Mouse (Mus musculus) hindbrain, embryonic 11.5 days (tissue): ENCODE measurements at regions not wholly inside any gene's neighbourhood (a gene's known extent, or its start where the extent isn't known, plus 50 kb on each side); places are given as distances from the start of the nearest gene placed in this dataset.
"Not testable (repeated sequence)": the region's sequence is repeated elsewhere in the genome, so short reads cannot be mapped to it uniquely, and the experiment has no call there.

Source experiments
- ATAC-seq: fragments of 200-750 bp; cut with Nextera tagmentation; 2 replicates; pipeline ENCODE4 v1.8.0; 2017; ENCODE audit warnings: mild to moderate bottlenecking, moderate TSS enrichment, moderate library complexity; ENCODE audit not compliant: low FRiP score
- DNase-seq: peaks from one replicate; pipeline ENCODE4 v3.0.0-alpha.2; 2015; ENCODE audit warnings: low spot score
- H3K27ac ChIP-seq: fragments of 300-500 bp; sonication (generic); 2 replicates; pipeline ENCODE4 v1.5.1; 2014; ENCODE audit warnings: mild to moderate bottlenecking, low read depth, low read length
- H3K27me3 ChIP-seq: fragments of 300-500 bp; sonication (generic); 2 replicates; pipeline ENCODE4 v1.6.1; 2014; ENCODE audit warnings: mild to moderate bottlenecking, low read length, moderate library complexity, mixed read lengths; ENCODE audit not compliant: control insufficient read depth, insufficient read depth
- H3K36me3 ChIP-seq: fragments of 300-500 bp; sonication (generic); 2 replicates; pipeline ENCODE4 v1.6.1; 2014; ENCODE audit warnings: mild to moderate bottlenecking, low read length, moderate library complexity, mixed read lengths; ENCODE audit not compliant: control insufficient read depth, insufficient read depth
- H3K4me1 ChIP-seq: fragments of 300-500 bp; sonication (generic); replicated peaks from 2 replicates; pipeline ENCODE4 v1.6.1; 2014; ENCODE audit warnings: low read length, mixed read lengths; ENCODE audit not compliant: control insufficient read depth, insufficient read depth
- H3K4me2 ChIP-seq: fragments of 300-500 bp; sonication (generic); replicated peaks from 2 replicates; pipeline ENCODE4 v1.6.1; 2014; ENCODE audit warnings: mild to moderate bottlenecking, low read depth, low read length
- H3K4me3 ChIP-seq: fragments of 300-500 bp; sonication (generic); 2 replicates; pipeline ENCODE4 v1.5.1; 2014; ENCODE audit warnings: low read depth, low read length
- H3K9ac ChIP-seq: fragments of 300-500 bp; sonication (generic); 2 replicates; pipeline ENCODE4 v1.6.1; 2014; ENCODE audit warnings: low read depth, low read length
- H3K9me3 ChIP-seq: fragments of 300-500 bp; sonication (generic); 2 replicates; pipeline ENCODE4 v1.6.1; 2016; ENCODE audit warnings: low read length; ENCODE audit not compliant: control insufficient read depth
- WGBS: fragments of 180-500 bp; shearing (Covaris S2); extraction: QIAGEN DNeasy Blood & Tissue Kit; methylation state at CpG from one replicate; pipeline ENCODE4 v1.1.7; 2014; 5-methylcytosine and 5-hydroxymethylcytosine counted together

DNA sequence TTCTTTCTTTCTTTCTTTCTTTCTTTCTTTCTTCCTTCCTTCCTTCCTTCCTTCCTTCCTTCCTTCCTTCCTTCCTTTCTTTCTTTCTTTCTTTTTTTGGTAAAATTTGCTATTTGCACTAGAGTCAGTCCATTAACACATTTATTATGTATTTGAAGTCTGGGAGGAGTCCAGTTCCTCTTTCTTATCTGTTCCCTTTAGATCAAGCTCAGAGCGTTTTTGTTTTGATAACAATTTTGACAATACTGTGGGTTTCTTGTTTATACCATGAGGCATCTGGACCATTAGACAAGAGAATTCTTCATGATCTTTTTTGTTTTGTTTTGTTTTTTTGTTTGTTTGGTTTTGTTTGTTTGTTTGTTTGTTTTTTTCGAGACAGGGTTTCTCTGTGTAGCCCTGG, 52.3 kb upstream of the Cttnbp2 start:
- not testable (repeated sequence) for H3K4me2 ChIP-seq, H3K4me3 ChIP-seq, H3K9ac ChIP-seq, ATAC-seq, H3K4me1 ChIP-seq, H3K9me3 ChIP-seq, H3K36me3 ChIP-seq, H3K27me3 ChIP-seq, DNase-seq, H3K27ac ChIP-seq
- WGBS, result 81% methylated on average over 2 of the region's 2 CpGs

DNA sequence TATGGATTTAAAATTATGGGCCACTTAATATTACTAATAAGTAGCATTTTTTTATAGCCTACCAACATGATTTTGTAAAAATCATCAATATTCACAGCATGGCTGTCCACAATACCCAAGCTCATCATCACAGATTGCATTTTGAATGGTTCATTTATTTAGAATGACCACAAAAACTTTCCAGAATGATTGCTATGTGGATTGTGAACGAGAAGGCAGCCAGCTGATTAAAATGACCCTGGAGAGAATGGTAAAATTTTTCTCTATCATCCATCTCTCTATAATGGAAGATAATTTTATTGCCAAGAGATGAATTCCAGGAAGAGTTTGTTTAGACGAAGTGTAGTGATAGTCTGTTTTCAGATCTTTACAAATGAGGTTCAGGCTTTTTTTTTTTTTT, 54.6 kb upstream of the Cttnbp2 start:
- 85% methylated on average over 2 of the region's 2 CpGs for WGBS

DNA sequence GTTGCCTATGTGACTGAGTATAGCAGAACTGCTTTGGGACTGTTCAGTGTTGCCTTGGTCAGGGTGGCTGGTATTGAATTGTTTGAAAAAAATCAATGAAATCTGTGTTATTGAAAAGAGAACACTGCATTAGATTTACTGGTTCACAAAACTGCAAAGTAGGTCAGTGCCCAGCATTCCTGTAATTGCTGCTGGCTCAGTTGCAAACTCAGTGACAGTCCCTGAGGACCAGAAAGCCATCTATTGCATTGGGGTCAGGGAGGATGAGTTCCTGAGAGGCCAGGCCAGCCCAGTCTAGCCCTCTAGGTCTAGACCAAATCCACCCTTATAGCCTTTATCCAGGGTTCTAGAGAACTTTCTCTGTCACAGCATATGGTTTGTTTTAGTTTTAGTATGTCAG, 63.9 kb upstream of the Cttnbp2 start:
- no peak for DNase-seq
- Histone ChIP-seq H3K36me3 (no peaks in the 10 kb centered on the region), H3K27me3 (no peaks in the 10 kb centered on the region), H3K4me3 (no peak overlapping the region), H3K4me1 (no peaks in the 10 kb centered on the region), H3K4me2 (no peak overlapping the region), H3K9me3 (no peaks in the 10 kb centered on the region), H3K9ac (no peak overlapping the region), H3K27ac (no peak overlapping the region)
- ATAC-seq, result no peak

More for the DNA sequence above, 54.6 kb upstream of the Cttnbp2 start:
- Histone ChIP-seq H3K4me1 (no peaks in the 10 kb centered on the region), H3K4me3 (no peak overlapping the region), H3K9ac (no peak overlapping the region), H3K27me3 (no peaks in the 10 kb centered on the region), H3K36me3 (no peaks in the 10 kb centered on the region), H3K27ac (no peak overlapping the region), H3K9me3 (no peaks in the 10 kb centered on the region), H3K4me2 (no peak overlapping the region)
- DNase-seq (no peak), ATAC-seq (no peak)

DNA sequence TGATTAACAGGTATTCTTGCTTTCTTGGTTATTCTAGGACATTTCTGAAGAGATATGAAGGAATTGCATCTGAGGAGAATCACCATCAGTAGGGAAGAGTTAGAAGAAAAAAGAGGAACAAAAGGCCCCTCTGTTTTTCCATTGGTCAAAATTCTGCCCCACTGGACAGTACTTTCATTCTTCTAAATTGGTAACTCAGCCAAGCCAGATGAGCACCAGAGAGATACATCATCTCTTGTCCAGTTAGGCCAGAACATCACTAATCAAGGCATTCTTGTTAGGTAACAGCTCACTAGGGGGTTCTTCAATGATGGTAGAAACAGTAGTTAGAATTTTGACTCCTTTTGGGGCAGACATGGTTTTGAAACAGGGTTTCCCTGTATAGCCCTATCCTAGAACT, 74.8 kb upstream of the Cttnbp2 start:
- ATAC-seq (no peak), DNase-seq (no peak)
- Histone ChIP-seq H3K9ac (no peak overlapping the region), H3K27ac (no peak overlapping the region), H3K27me3 (no peaks in the 10 kb centered on the region), H3K4me1 (no peaks in the 10 kb centered on the region), H3K4me3 (no peak overlapping the region), H3K9me3 (no peaks in the 10 kb centered on the region), H3K36me3 (no peaks in the 10 kb centered on the region), H3K4me2 (no peak overlapping the region)

DNA sequence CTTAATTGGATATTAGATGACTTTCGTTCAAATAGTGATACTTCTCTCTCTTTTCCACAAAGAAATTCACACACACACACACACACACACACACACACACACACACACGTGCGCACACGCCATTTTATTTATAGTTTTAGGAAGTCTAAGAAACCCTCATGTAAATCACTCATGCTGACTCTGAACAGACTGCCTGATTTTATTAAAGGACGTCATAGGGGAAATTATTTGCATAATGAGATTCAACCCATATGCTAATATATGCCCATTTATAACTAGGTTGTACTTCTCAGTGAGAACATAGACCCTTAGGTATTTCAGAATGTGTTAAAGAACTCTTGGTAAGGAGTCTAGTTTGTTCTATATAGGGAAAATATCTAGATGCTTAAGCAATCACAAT, 82.0 kb upstream of the Cttnbp2 start:
- Histone ChIP-seq H3K4me2 (no peak overlapping the region), H3K27ac (no peak overlapping the region), H3K9ac (no peak overlapping the region), H3K4me1 (no peaks in the 10 kb centered on the region), H3K4me3 (no peak overlapping the region), H3K9me3 (no peaks in the 10 kb centered on the region), H3K27me3 (no peaks in the 10 kb centered on the region), H3K36me3 (no peaks in the 10 kb centered on the region)
- peak; percentile 45; the same call in 1 of the 2 replicates for ATAC-seq
- WGBS, result 77% methylated on average over 5 of the region's 5 CpGs
- DNase-seq, result no peak

DNA sequence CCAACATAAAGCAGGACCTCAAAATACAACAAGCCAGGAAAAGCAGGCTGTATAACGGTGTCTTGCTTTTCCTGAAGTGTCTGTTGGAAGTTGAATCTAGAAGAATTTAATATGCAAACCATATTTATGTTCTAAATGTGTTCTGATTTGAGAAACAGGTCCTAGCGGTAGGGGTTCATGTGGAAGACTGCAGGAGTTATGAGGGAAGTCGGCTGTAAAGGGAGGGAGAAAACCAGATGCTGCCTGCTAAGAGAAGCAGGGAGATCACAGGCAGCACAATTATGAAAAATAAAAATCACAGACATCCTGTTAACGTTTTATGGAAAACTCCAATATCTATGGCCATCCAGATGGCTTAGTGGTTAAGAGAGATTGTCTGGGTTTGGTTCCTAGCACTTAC, 85.0 kb upstream of the Cttnbp2 start:
- H3K36me3 ChIP-seq, result no peaks in the 10 kb centered on the region
- no peaks in the 10 kb centered on the region for H3K4me1 ChIP-seq
- WGBS, result 79% methylated on average over 4 of the region's 4 CpGs
- H3K27me3 ChIP-seq, result no peaks in the 10 kb centered on the region
- DNase-seq, result no peak
- no peaks in the 10 kb centered on the region for H3K9me3 ChIP-seq
- no peak overlapping the region for H3K4me3 ChIP-seq
- H3K4me2 ChIP-seq, result no peak overlapping the region
- no peak overlapping the region for H3K9ac ChIP-seq
- ATAC-seq, result no peak
- no peak overlapping the region for H3K27ac ChIP-seq

DNA sequence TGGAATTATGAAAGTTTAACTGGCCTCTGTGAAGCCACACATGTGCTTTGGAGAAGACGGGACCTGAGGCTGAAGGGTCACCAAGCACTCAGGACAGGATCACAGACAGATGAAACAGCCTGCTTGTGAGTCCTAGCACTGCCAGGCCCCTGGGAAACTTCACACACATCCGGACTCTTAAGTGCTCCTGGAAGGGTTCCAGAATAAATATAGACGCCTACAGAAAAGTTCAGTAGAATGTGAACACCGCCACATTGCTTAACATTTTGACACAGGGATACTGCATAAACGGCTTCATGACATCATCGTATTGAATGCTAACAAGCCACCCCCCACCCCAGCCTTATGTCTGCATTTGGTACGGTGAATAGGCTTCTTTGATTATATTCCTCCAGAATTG, 87.3 kb upstream of the Cttnbp2 start:
- Histone ChIP-seq H3K4me3 (no peak overlapping the region), H3K4me1 (no peaks in the 10 kb centered on the region), H3K36me3 (no peaks in the 10 kb centered on the region), H3K27me3 (no peaks in the 10 kb centered on the region), H3K9ac (no peak overlapping the region), H3K4me2 (no peak overlapping the region), H3K9me3 (no peaks in the 10 kb centered on the region), H3K27ac (no peak overlapping the region)
- WGBS, result 78% methylated on average over 7 of the region's 7 CpGs
- no peak for ATAC-seq
- DNase-seq, result peak; percentile 5

DNA sequence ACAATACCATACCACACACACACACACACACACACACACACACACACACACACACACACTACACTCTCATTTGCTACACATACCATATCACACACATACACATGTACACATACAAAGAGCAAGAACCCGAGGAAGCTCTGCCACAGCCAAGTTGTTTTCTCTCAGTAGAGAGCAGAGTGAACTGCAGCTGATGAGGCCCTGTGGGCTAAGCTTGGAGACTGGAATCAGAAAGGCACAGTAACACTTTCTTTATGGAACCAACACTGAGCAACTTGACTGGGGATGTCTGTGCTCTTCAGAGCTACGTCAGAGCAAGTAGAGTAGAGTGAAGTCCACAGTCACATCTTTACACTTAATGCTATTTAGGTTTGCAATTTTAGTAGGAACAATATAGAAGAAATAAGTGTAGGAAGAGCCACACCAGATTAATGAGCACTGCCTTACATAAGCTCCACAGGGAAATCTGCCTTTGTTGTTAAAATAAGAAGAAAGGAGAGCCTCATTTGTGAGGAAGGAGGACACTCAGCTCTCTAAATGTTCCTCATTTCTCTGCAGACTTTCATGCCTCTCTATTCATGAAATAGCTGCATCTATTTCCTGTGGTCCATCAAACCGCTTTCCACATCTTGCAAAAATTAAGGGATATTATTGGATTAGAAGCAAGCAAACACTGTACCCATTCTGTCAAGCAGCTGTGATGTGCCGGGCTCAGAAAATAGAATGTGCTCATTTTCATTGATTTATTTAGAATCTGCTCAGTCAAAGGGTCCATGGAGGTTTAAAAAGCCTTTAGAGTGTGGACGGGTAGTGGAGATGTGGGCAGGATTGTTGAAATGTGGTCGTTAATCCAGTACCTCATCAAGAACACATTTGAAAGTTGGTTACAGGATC, 107.0 kb upstream of the Cttnbp2 start:
- Histone ChIP-seq H3K4me1 (no peaks in the 10 kb centered on the region), H3K36me3 (no peaks in the 10 kb centered on the region), H3K4me3 (no peak overlapping the region), H3K9ac (no peak overlapping the region), H3K4me2 (no peak overlapping the region), H3K27me3 (no peaks in the 10 kb centered on the region), H3K27ac (no peak overlapping the region), H3K9me3 (no peaks in the 10 kb centered on the region)
- 77% methylated on average over 6 of the region's 6 CpGs for WGBS
- DNase-seq (no peak), ATAC-seq (peak; percentile 47; the same call in 1 of the 2 replicates)

DNA sequence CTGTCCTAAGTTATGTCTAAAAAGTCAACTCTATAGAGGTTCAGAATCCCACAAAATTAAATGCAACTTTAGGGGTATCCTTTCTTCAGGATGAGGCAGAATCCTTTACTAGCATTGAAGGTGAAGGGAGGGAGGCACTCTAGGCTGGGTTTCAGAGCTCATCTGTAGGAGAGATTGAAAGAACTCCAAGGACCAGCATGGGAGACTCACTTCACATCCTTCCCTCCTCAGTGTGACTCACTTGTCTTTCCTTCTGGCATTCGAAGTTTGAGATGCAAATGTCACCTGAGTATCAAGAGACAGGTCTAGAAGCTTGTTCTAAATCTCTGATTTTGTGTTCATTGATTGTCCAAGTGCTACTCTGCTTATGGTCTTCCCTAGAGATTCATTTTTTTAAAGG, 113.9 kb upstream of the Cttnbp2 start:
- no peak overlapping the region for H3K4me3 ChIP-seq
- no peak overlapping the region for H3K27ac ChIP-seq
- no peak overlapping the region for H3K9ac ChIP-seq
- ATAC-seq, result no peak
- no peaks in the 10 kb centered on the region for H3K27me3 ChIP-seq
- H3K4me2 ChIP-seq, result no peak overlapping the region
- H3K4me1 ChIP-seq, result no peaks in the 10 kb centered on the region
- H3K36me3 ChIP-seq, result no peaks in the 10 kb centered on the region
- H3K9me3 ChIP-seq, result no peaks in the 10 kb centered on the region
- 59% methylated on average over 1 of the region's 1 CpGs for WGBS
- DNase-seq, result no peak
